Mouse (Mus musculus) liver, embryonic 12.5 days (tissue): ENCODE results near the gene Atp6v0a2. TPM values are rescaled to one million over a fixed set of nuclear protein-coding genes. Genes with fewer than 3 reads are reported as not detected.
A peak's percentile ranks its signal among the peaks of the same experiment; 100 is the strongest.
"Not testable (repeated sequence)": the region's sequence is repeated elsewhere in the genome, so short reads cannot be mapped to it uniquely, and the experiment has no call there.

Source experiments
- ATAC-seq: fragments of 200-750 bp; cut with Nextera tagmentation; 2 replicates; pipeline ENCODE4 v1.8.0; 2017; ENCODE audit warnings: moderate number of reproducible peaks, mild to moderate bottlenecking, moderate library complexity
- H3K27ac ChIP-seq: fragments of 300-500 bp; sonication (generic); 2 replicates; pipeline ENCODE4 v1.5.1; 2016; ENCODE audit warnings: mild to moderate bottlenecking
- H3K27me3 ChIP-seq: fragments of 300-500 bp; sonication (generic); replicated peaks from 2 replicates; pipeline ENCODE4 v1.6.1; 2016; ENCODE audit warnings: mild to moderate bottlenecking, moderate library complexity
- H3K36me3 ChIP-seq: fragments of 300-500 bp; sonication (generic); 2 replicates; pipeline ENCODE4 v1.6.1; 2016; ENCODE audit warnings: mild to moderate bottlenecking, moderate library complexity
- H3K4me1 ChIP-seq: fragments of 300-500 bp; sonication (generic); 2 replicates; pipeline ENCODE4 v1.6.1; 2016
- H3K4me2 ChIP-seq: fragments of 300-500 bp; sonication (generic); 2 replicates; pipeline ENCODE4 v1.6.1; 2016; ENCODE audit warnings: mild to moderate bottlenecking, moderate library complexity
- H3K4me3 ChIP-seq: fragments of 300-500 bp; sonication (generic); 2 replicates; pipeline ENCODE4 v1.5.1; 2016; ENCODE audit warnings: mild to moderate bottlenecking, moderate library complexity
- H3K9ac ChIP-seq: fragments of 300-500 bp; sonication (generic); 2 replicates; pipeline ENCODE4 v1.6.1; 2016; ENCODE audit warnings: mild to moderate bottlenecking, moderate library complexity
- H3K9me3 ChIP-seq: fragments of 300-500 bp; sonication (generic); replicated peaks from 2 replicates; pipeline ENCODE4 v1.6.1; 2016; ENCODE audit warnings: mild to moderate bottlenecking, moderate library complexity
- WGBS: fragments of 180-500 bp; shearing (Covaris S2); methylation state at CpG from one replicate; pipeline ENCODE4 v1.1.7; 2016; ENCODE audit not compliant: insufficient replicate concordance; 5-methylcytosine and 5-hydroxymethylcytosine counted together
- polyA plus RNA-seq: library from polyadenylated mRNA; unstranded; fragments of >200 nt; fragmentation: Nextera tagmentation; extraction: Ambion mirVana; gene quantifications from 2 replicates; pipeline ENCODE4 v1.2.1, GENCODE M21; 2016

Atp6v0a2 gene
- polyA plus RNA-seq, 1 experiment from 2014 or later = 25.5 TPM

DNA sequence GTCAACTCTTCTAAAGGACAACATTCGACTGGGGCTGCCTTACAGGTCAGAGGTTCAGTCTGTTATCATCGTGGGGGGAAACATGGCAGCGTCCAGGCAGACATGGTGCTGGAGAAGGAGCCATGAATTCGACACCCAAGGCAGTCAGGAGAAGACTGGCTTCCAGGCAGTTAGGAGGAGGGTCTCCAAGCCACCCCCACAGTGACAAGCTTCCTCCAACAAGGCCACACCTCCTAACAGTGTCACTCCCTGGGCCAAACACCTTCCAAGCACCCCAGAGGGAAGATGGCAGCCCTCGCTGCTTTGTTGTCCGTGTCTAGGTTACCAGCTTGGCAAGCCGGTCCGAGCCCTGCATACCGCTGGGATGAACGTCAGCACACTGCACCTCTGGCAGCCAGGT lies 9.7 kb upstream of the Atp6v0a2 start:
- no peak overlapping the region for H3K4me2 ChIP-seq
- no peaks in the 10 kb centered on the region for H3K9me3 ChIP-seq
- H3K27ac ChIP-seq = no peak overlapping the region
- no peaks in the 10 kb centered on the region for H3K4me1 ChIP-seq
- H3K9ac ChIP-seq = no peak overlapping the region
- H3K36me3 ChIP-seq = no peaks in the 10 kb centered on the region
- WGBS = 76% methylated on average over 10 of the region's 10 CpGs
- no peak overlapping the region for H3K4me3 ChIP-seq
- no peak for ATAC-seq
- H3K27me3 ChIP-seq = no peaks in the 10 kb centered on the region

DNA sequence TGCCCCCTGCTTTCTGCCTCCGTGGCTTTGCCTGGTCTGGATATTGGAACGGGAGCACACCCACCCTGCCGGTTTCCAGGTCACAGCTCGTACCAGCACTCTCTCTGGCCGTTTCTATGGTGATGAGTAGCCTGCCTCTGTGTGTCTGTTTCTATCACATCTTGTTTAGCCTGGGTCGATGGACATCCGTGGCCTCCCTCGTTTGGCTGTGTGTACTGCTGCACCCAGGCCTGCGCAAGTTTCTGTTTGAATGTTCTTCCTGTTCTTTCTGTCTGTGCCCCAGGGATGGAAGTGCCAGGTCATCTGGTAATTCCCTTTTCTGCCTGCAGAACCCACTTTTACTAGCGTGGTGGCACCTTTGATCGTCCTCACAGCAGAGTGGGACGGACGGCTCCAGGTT lies 7.0 kb upstream of the Atp6v0a2 start:
- H3K27me3 ChIP-seq = no peaks in the 10 kb centered on the region
- no peak overlapping the region for H3K4me3 ChIP-seq
- no peaks in the 10 kb centered on the region for H3K36me3 ChIP-seq
- WGBS = 75% methylated on average over 13 of the region's 13 CpGs
- H3K4me2 ChIP-seq = no peak overlapping the region
- no peak overlapping the region for H3K9ac ChIP-seq
- no peak overlapping the region for H3K27ac ChIP-seq
- no peaks in the 10 kb centered on the region for H3K9me3 ChIP-seq
- H3K4me1 ChIP-seq = no peaks in the 10 kb centered on the region
- no peak for ATAC-seq

DNA sequence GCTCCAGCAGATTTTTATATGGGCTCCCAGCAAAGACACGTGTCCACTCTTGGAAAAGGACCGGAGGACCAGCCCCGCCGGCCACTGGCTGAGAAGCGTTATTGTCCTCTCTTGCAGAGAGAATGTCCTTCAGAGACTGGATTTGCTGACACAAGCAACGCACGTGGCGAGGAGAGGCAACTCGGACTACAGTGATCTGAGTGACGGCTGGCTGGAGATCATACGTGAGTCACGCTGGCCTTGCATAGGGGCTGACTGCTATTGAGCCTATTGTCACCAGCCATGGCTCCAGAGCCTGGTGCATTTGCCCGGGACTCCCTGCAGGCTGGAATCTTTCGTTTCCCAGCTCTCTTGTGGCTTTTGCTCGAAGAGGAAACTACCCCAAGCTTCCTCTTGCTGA lies 5.5 kb upstream of the Atp6v0a2 start:
- Histone ChIP-seq H3K27ac (no peak overlapping the region), H3K9me3 (no peaks in the 10 kb centered on the region), H3K4me2 (no peak overlapping the region), H3K4me3 (no peak overlapping the region), H3K4me1 (peaks cover 3% of the 10 kb centered on the region), H3K27me3 (no peaks in the 10 kb centered on the region), H3K9ac (no peak overlapping the region), H3K36me3 (no peaks in the 10 kb centered on the region)
- no peak for ATAC-seq
- 59% methylated on average over 15 of the region's 15 CpGs for WGBS

DNA sequence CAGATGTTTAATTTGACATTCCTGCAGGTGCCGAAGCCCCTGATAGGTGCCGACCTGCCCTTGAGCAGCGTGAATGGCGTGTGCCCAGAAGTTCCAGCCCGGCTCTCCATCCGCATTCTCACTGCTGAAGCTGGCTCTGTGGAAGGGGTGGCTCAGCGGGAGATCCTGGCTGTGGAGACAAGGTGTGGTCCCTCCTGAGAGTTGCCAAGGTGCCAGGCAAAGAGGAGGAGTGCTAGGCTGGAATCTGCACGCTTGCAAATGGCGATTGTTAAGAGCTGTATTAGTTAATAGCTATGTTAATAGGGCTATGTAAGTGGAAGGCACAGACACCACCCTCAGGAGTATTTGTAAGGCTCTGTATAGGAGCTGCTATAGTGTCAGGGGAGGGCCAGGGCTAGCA lies 4.1 kb upstream of the Atp6v0a2 start:
- no peak for ATAC-seq
- Histone ChIP-seq H3K4me2 (no peak overlapping the region), H3K27ac (no peak overlapping the region), H3K27me3 (no peaks in the 10 kb centered on the region), H3K4me3 (no peak overlapping the region), H3K36me3 (no peaks in the 10 kb centered on the region), H3K4me1 (peaks cover 12% of the 10 kb centered on the region), H3K9me3 (no peaks in the 10 kb centered on the region), H3K9ac (no peak overlapping the region)
- 79% methylated on average over 9 of the region's 9 CpGs for WGBS

DNA sequence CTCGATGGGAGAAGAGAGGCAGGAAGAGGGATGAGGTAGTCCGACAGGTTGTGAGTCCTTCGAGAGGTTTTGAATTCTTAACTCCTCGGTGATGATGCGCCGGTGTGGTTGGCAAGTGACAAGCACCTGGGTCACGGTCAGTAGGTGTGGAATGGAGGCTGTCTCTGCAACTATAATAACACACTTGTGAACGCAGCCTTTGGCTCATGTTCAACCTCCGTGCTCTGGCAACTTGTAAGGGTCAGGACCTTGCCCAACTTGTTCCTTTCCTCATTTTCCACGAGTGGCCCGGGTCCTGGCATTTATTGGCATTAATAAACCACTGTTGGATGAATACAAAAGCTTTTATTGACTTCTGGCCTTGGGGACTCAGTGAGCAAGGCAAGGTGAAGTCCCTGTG lies 1.3 kb downstream of the Atp6v0a2 start:
- H3K4me2 ChIP-seq = peak overlapping the region; percentile 96
- H3K4me1 ChIP-seq = peaks cover 36% of the 10 kb centered on the region
- H3K9ac ChIP-seq = peak overlapping the region; percentile 91
- H3K36me3 ChIP-seq = peaks cover 20% of the 10 kb centered on the region
- no peaks in the 10 kb centered on the region for H3K27me3 ChIP-seq
- WGBS = 10% methylated on average over 11 of the region's 11 CpGs
- H3K27ac ChIP-seq = peak overlapping the region; percentile 70
- ATAC-seq = no peak
- H3K4me3 ChIP-seq = peak overlapping the region; percentile 98
- no peaks in the 10 kb centered on the region for H3K9me3 ChIP-seq

DNA sequence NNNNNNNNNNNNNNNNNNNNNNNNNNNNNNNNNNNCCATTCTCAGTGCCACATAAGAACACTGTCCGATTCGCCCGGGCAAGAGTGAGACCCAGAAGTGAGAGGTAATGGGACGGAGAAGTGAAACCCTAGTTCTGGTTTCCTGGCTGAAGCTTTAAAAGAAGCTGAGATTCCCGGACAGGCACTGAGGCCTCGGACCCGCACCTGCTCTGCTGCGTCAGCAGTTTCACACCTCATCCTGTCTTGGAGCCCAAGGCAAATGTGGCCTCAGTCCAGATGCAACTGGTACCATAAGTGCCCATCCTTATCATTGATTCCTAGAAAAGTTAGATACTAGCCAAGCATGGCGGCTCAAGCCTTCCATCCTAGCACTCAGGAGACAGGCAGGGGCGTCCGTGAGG lies 3.3 kb downstream of the Atp6v0a2 start:
- no peak for ATAC-seq
- 83% methylated on average over 11 of the region's 11 CpGs for WGBS
- H3K36me3 ChIP-seq = peaks cover 40% of the 10 kb centered on the region
- H3K4me1 ChIP-seq = peaks cover 36% of the 10 kb centered on the region
- H3K27me3 ChIP-seq = no peaks in the 10 kb centered on the region
- H3K27ac ChIP-seq = no peak overlapping the region
- no peak overlapping the region for H3K4me2 ChIP-seq
- H3K9ac ChIP-seq = no peak overlapping the region
- no peak overlapping the region for H3K4me3 ChIP-seq
- no peaks in the 10 kb centered on the region for H3K9me3 ChIP-seq

DNA sequence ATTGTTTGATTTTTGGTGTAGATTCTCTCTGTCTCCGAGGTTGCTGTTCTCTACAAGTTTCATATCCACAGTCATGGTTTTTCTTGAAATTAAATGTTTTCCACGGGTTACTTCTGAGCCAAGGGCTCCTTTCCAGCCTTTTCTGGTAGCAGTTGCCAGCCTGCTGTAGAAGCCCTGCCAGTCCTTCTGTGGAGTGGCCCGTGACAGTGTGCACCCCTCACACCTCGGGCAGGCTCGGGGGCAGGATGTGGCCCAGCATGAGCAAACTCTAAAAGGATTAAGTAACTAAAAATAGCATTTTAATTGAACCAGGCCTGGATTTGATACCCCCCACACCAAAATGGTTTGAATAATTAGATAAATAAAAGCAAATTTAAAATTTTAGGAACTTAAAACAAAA lies 4.1 kb downstream of the Atp6v0a2 start:
- no peaks in the 10 kb centered on the region for H3K9me3 ChIP-seq
- no peak overlapping the region for H3K9ac ChIP-seq
- 70% methylated on average over 5 of the region's 5 CpGs for WGBS
- H3K27ac ChIP-seq = no peak overlapping the region
- H3K4me3 ChIP-seq = no peak overlapping the region
- no peaks in the 10 kb centered on the region for H3K27me3 ChIP-seq
- peaks cover 36% of the 10 kb centered on the region for H3K4me1 ChIP-seq
- ATAC-seq = no peak
- H3K36me3 ChIP-seq = peaks cover 48% of the 10 kb centered on the region
- no peak overlapping the region for H3K4me2 ChIP-seq

DNA sequence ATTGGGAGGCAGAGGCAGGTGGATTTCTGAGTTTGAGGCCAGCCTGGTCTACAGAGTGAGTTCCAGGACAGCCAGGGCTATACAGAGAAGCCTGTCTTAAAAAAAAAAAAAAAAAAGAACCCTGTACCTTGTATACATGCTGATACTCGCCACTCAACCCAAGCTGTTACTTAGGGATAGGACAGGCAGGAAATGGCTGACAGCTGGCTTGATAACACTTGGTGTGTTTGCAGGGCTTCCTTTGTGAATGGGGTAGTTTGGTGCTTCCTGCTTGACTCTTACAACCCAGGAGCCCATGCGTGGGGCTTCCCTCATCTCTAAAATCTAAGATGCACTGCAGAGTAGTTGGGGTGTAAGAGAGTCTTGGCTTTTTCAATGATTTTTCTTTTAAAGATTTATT lies 5.0 kb downstream of the Atp6v0a2 start:
- ATAC-seq = 0 out of 2 replicates have a peak, but pooled peaks have one; percentile 19
- Histone ChIP-seq H3K4me1 (peaks cover 28% of the 10 kb centered on the region), H3K27me3 (no peaks in the 10 kb centered on the region), H3K27ac (no peak overlapping the region), H3K36me3 (peaks cover 56% of the 10 kb centered on the region), H3K9ac (no peak overlapping the region), H3K9me3 (no peaks in the 10 kb centered on the region), H3K4me2 (no peak overlapping the region), H3K4me3 (no peak overlapping the region)
- 35% methylated on average over 2 of the region's 2 CpGs for WGBS

DNA sequence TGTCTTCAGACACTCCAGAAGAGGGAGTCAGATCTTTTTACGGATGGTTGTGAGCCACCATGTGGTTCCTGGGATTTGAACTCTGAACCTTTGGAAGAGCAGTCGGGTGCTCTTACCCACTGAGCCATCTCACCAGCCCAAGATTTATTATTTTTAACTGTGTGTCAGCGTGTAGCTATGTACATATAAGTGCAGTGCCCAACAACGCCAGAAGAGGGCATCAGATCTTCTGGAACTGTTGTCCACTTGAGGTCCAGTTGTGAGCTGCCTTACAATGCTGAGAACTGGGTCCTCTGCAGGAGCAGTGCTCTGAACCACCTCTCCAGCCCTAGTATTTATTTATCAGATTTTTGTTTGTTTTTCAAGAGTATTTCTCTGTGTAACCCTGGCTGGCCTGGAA lies 6.7 kb downstream of the Atp6v0a2 start:
- Histone ChIP-seq H3K36me3 (peaks cover 73% of the 10 kb centered on the region), H3K4me1 (peaks cover 17% of the 10 kb centered on the region)
- H3K4me2 ChIP-seq, H3K9ac ChIP-seq, H3K27ac ChIP-seq, H3K4me3 ChIP-seq, ATAC-seq, H3K9me3 ChIP-seq, H3K27me3 ChIP-seq: not testable (repeated sequence)
- 68% methylated on average over 4 of the region's 4 CpGs for WGBS

DNA sequence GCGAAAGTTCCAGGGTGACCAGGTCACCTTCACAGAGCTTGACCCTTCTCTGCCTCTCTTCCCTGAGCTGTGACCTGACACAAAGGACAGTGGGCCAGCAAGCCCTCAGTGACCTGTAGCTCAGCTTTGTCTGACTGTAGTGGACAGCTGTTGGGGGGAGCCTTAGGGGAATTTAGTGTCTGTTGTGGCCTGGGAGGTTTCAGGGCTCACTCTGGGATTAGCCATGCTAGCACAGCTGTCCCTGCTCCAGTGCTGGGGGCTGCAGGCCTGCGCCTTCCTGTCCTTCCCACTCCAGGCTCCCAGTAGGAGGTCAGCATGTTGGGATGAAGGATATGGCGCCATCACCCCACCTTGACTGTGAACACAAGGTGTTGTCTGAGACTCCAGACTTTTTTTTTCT lies 7.8 kb downstream of the Atp6v0a2 start:
- WGBS = 86% methylated on average over 3 of the region's 3 CpGs
- H3K36me3 ChIP-seq = peaks cover 76% of the 10 kb centered on the region
- no peak overlapping the region for H3K27ac ChIP-seq
- no peak for ATAC-seq
- no peak overlapping the region for H3K9ac ChIP-seq
- no peak overlapping the region for H3K4me2 ChIP-seq
- H3K4me1 ChIP-seq = peaks cover 6% of the 10 kb centered on the region; the same call in 1 of the 2 replicates
- no peak overlapping the region for H3K4me3 ChIP-seq
- H3K9me3 ChIP-seq = no peaks in the 10 kb centered on the region
- no peaks in the 10 kb centered on the region for H3K27me3 ChIP-seq

DNA sequence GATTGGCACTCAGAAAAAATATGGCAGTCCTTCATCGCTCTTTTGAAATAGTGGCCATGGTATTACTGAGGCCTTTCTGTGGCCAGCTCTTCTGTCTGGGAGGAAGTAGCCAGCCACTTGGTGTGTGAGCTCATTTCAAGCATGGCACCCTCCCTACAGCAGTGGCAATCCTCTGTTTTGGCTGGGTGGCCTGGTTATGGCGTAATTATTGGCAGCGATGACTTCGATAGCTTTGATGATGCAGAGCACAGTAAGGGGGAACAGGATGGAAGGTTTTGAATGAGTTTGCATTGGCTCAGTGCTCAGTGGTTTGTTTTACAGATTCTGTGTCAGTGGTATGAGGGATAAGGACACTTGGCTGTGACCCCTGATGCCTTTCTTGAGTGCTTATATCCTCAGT lies 8.3 kb downstream of the Atp6v0a2 start:
- Histone ChIP-seq H3K9me3 (no peaks in the 10 kb centered on the region), H3K27me3 (no peaks in the 10 kb centered on the region), H3K4me3 (no peak overlapping the region), H3K4me2 (no peak overlapping the region), H3K9ac (no peak overlapping the region), H3K27ac (no peak overlapping the region), H3K36me3 (peaks cover 81% of the 10 kb centered on the region), H3K4me1 (peaks cover 5% of the 10 kb centered on the region; the same call in 1 of the 2 replicates)
- ATAC-seq = no peak
- WGBS = 92% methylated on average over 4 of the region's 4 CpGs

DNA sequence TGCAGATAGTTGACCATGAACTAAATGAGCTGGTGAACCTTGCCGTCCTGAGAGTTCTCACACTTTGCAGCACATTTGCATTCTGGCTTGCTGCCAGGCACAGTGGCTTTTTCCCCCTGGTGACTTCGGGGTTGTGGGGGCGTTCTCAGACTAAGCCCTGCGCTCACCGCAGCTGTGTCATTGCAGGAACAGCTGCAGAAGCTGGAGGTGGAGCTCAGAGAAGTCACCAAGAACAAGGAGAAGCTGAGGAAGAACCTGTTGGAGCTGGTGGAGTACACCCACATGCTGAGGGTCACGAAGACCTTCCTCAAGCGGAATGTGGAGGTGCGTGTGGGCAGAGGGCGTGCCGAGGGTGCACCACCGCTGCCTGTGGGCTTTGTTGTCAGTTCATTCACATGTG lies 8.9 kb downstream of the Atp6v0a2 start:
- Histone ChIP-seq H3K4me2 (no peak overlapping the region), H3K27ac (no peak overlapping the region), H3K9ac (no peak overlapping the region), H3K4me3 (no peak overlapping the region), H3K36me3 (peaks cover 87% of the 10 kb centered on the region), H3K9me3 (no peaks in the 10 kb centered on the region), H3K27me3 (no peaks in the 10 kb centered on the region), H3K4me1 (no peaks in the 10 kb centered on the region)
- WGBS = 86% methylated on average over 11 of the region's 11 CpGs
- no peak for ATAC-seq

DNA sequence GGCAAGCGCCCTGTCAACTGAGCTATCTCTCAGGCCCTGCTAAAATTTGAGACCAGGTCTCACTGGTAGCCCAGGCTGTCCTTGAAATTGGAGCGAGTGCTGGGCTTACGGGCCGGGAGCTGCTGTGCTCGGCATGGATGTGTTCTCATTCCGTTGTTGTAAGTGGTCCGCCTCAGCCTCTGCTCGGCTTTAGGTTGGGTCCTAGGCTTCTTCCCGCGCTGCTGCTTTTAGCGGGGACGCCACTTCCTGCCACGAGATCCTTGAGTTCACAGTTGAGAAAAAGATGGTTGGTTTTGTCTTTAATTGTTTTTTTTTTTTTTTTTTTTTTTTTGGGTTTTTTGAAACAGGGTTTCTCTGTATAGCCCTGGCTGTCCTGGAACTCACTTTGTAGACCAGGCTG lies 9.5 kb downstream of the Atp6v0a2 start:
- Histone ChIP-seq H3K9me3 (no peaks in the 10 kb centered on the region), H3K4me1 (no peaks in the 10 kb centered on the region), H3K9ac (no peak overlapping the region), H3K36me3 (peaks cover 92% of the 10 kb centered on the region), H3K4me3 (no peak overlapping the region), H3K4me2 (no peak overlapping the region), H3K27ac (no peak overlapping the region), H3K27me3 (no peaks in the 10 kb centered on the region)
- WGBS = 89% methylated on average over 13 of the region's 13 CpGs
- no peak for ATAC-seq
